Mouse (Mus musculus) forebrain, embryonic 16.5 days (tissue): ENCODE measurements at regions not wholly inside any gene's neighbourhood (a gene's known extent, or its start where the extent isn't known, plus 50 kb on each side); places are given as distances from the start of the nearest gene placed in this dataset.

ENCODE experiments used
- ATAC-seq: fragments of 200-750 bp; cut with Nextera tagmentation; 2 replicates; pipeline ENCODE4 v1.8.0; 2017; ENCODE audit warnings: mild to moderate bottlenecking, moderate library complexity
- H3K27ac ChIP-seq: fragments of 300-500 bp; sonication (generic); 2 replicates; pipeline ENCODE4 v1.5.1; 2014; ENCODE audit warnings: low read length, control low read depth
- H3K27me3 ChIP-seq: fragments of 300-500 bp; sonication (generic); replicated peaks from 2 replicates; pipeline ENCODE4 v1.6.1; 2014; ENCODE audit warnings: low read length; ENCODE audit not compliant: control insufficient read depth, insufficient read depth
- H3K36me3 ChIP-seq: fragments of 300-500 bp; sonication (generic); 2 replicates; pipeline ENCODE4 v1.6.1; 2014; ENCODE audit not compliant: control insufficient read depth, insufficient read depth
- H3K4me1 ChIP-seq: fragments of 300-500 bp; sonication (generic); replicated peaks from 2 replicates; pipeline ENCODE4 v1.6.1; 2014; ENCODE audit warnings: low read length; ENCODE audit not compliant: control insufficient read depth, insufficient read depth
- H3K4me2 ChIP-seq: fragments of 300-500 bp; sonication (generic); 2 replicates; pipeline ENCODE4 v1.6.1; 2014; ENCODE audit warnings: mild to moderate bottlenecking, low read length, control low read depth
- H3K4me3 ChIP-seq: fragments of 300-500 bp; sonication (generic); replicated peaks from 2 replicates; pipeline ENCODE4 v1.5.1; 2014; ENCODE audit warnings: mild to moderate bottlenecking, low read length, control low read depth
- H3K9ac ChIP-seq: fragments of 300-500 bp; sonication (generic); replicated peaks from 2 replicates; pipeline ENCODE4 v1.6.1; 2014; ENCODE audit warnings: low read depth, low read length, control low read depth
- H3K9me3 ChIP-seq: fragments of 300-500 bp; sonication (generic); 2 replicates; pipeline ENCODE4 v1.6.1; 2016; ENCODE audit warnings: low read length; ENCODE audit not compliant: control insufficient read depth
- WGBS: fragments of 180-500 bp; shearing (Covaris S2); extraction: QIAGEN DNeasy Blood & Tissue Kit; methylation state at CpG from one replicate; pipeline ENCODE4 v1.1.7; 2014; 5-methylcytosine and 5-hydroxymethylcytosine counted together

DNA sequence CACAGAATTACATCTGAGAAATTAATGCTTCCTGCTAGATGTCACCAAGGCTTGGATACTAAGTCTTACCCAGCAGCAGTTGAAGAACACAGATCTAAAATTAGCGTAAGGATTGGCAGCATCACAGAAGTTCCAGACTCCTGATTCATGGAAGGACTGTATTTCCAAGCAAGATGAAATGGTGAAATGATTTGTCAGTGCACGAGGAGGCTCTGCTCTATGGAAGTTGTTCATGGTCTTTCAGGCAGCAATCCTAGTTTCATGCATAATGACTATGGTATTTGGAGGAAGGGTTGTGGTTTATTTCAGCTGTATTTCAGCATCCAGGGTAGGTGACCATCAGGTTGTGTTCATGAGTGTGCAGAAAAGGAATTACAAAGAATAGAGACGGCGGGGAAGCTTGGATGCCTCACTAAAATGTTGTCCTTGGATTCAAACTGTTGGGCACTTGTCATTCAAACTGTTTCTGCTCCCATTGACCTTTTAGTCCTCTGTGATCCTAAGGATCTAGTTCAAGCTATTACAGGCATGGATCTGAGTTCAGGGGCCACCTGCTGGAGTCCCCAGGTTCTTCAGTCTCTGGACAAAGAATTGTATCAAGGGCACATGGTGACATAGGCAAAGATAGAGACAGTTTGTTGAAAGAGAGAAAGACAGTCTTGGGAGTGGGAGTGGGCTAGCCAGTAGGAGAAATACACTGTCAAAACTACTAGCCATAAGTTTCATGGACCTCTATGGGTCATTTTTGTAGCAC lies 1411.6 kb upstream of the A1bg start:
- ATAC-seq: no peak
- Histone ChIP-seq H3K9ac (no peak overlapping the region), H3K4me3 (no peak overlapping the region), H3K4me2 (no peak overlapping the region), H3K27ac (no peak overlapping the region), H3K27me3 (no peaks in the 10 kb centered on the region), H3K36me3 (no peaks in the 10 kb centered on the region), H3K4me1 (no peaks in the 10 kb centered on the region), H3K9me3 (no peaks in the 10 kb centered on the region)
- 92% methylated on average over 4 of the region's 4 CpGs for WGBS

DNA sequence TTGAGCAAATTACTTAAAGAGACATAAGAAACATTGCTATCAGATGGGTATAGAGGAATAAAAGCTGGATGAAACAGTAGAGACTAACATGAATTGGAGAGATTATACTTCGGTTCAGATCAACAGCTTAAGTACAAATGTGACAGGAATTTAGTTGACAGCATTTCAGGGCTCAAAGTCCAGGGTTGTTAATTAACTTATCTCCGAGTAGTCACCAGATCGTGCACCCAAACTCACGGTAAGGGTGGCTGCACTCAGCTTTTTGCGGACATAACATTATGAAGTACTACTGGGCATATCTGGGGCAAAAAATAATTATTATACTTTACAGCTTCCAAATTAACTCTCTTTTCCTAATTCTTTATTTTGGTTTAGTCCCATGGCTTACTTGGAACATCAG lies 1409.3 kb upstream of the A1bg start:
- Histone ChIP-seq H3K9me3 (no peaks in the 10 kb centered on the region), H3K27me3 (no peaks in the 10 kb centered on the region), H3K4me1 (no peaks in the 10 kb centered on the region; the same call in 1 of the 2 replicates), H3K36me3 (no peaks in the 10 kb centered on the region), H3K9ac (no peak overlapping the region), H3K27ac (no peak overlapping the region), H3K4me2 (no peak overlapping the region), H3K4me3 (no peak overlapping the region)
- 85% methylated on average over 5 of the region's 5 CpGs for WGBS
- no peak for ATAC-seq

DNA sequence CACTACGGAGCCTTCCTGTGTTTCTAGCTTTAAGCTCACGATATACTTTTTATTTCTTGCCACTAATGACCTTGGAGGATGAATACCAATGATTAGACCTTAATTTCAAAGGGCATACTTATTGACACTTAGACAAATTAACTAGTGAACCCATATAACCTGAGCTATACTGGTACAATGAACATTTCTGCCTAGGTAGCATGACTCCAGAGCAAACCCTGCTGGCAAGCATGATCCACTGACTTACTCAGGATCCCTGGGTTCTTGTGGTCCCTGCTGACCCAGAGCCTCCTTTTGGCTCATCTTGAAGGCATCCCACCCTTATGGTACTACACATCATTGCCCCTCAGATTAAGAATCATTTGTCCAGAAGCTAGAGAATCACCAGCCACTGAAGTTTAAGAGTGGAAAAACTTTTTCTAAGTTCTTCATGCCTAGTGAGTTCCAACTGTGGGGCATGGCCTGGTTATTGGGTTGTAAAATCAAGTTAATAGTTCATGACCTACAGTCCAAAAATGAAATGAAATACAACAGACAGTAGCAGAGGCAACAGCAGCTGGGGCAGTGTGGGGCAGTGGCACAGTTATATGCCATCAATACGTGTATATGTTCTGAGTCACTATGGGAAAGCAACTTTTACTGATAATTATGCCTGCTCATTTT lies 1408.5 kb upstream of the A1bg start:
- WGBS: 91% methylated on average over 3 of the region's 3 CpGs

DNA sequence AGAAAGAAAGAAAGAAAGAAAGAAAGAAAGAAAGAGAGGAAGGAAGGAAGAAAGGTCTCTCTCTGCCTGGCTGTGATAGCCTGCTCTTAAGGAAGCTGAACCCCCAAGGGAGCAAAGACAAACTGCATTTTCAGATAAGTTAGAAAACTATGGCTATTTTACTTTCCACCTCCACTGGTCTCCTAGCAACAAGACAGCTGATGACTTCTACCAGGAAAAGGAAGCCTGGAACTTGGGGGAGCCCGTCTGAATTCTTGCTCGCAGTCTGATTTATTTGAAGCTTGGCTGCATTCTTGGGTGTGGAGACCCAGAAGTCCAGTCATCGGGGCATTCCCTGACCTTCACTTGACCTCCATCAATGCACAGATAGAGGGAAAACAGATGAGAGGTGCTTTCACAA lies 1406.1 kb upstream of the A1bg start:
- no peak for ATAC-seq

More for the DNA sequence above, 1408.5 kb upstream of the A1bg start:
- Histone ChIP-seq H3K9me3 (no peaks in the 10 kb centered on the region), H3K27ac (no peak overlapping the region), H3K4me2 (no peak overlapping the region), H3K4me3 (no peak overlapping the region), H3K9ac (no peak overlapping the region), H3K4me1 (no peaks in the 10 kb centered on the region; the same call in 1 of the 2 replicates), H3K36me3 (no peaks in the 10 kb centered on the region), H3K27me3 (no peaks in the 10 kb centered on the region)
- ATAC-seq: no peak

DNA sequence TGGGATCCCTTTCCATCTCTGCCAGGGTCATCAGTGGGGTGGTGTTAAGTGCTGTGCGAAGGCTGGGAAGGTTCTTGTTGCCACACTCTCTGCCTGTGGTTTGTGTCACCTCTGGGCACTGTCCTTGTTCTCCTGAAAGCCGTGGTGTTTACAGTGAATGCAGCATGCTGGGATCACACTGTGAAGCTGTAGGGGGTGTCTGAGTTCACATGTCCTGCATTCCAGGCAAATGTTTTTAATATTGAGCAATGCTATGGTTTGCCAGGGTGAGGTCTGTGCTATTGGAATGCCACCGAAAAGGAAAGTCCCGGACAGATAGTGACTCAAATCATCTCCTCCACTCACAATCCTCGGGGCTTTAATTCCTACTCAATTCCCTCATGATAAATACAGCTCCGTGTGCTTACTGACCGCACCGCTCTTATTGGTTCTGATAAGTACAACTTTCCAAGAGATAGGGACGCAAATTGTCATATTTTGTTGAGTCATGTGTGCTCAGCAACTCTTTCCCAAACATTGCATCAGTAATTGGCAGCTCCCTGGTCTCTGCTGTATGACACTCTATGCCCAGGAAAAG lies 1405.6 kb upstream of the A1bg start:
- Histone ChIP-seq H3K9me3 (no peaks in the 10 kb centered on the region), H3K9ac (no peak overlapping the region), H3K4me3 (no peak overlapping the region), H3K36me3 (no peaks in the 10 kb centered on the region), H3K4me2 (no peak overlapping the region), H3K27me3 (no peaks in the 10 kb centered on the region), H3K27ac (no peak overlapping the region), H3K4me1 (no peaks in the 10 kb centered on the region; the same call in 1 of the 2 replicates)
- WGBS: 64% methylated on average over 9 of the region's 9 CpGs
- no peak for ATAC-seq

More for the DNA sequence above, 1406.1 kb upstream of the A1bg start:
- Histone ChIP-seq H3K9ac (no peak overlapping the region), H3K4me2 (no peak overlapping the region), H3K27ac (no peak overlapping the region), H3K9me3 (no peaks in the 10 kb centered on the region), H3K27me3 (no peaks in the 10 kb centered on the region), H3K36me3 (no peaks in the 10 kb centered on the region), H3K4me1 (no peaks in the 10 kb centered on the region; the same call in 1 of the 2 replicates), H3K4me3 (no peak overlapping the region)
- WGBS: 54% methylated on average over 3 of the region's 3 CpGs

DNA sequence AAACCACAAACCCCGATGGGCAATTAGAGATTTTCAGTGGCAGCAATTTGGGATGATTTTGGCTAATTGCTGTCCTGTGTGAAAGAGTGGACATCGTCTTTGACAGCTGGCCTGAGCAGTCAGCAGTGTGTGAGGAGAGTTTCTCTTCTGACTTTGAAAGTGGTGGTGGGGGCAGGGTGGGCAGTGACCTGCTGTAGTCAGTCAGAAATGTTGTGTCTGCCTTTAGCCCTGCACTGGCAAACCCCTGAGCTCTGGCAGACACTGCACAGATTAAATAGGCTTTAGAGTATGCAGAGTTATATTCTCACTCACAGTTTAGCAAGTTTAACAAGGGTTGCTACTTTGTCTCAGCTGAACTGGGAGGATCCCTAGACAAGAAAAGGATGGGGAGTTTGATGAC lies 1404.7 kb upstream of the A1bg start:
- Histone ChIP-seq H3K4me3 (no peak overlapping the region), H3K27me3 (no peaks in the 10 kb centered on the region), H3K9me3 (no peaks in the 10 kb centered on the region), H3K4me1 (no peaks in the 10 kb centered on the region; the same call in 1 of the 2 replicates), H3K9ac (no peak overlapping the region), H3K36me3 (no peaks in the 10 kb centered on the region), H3K27ac (no peak overlapping the region), H3K4me2 (no peak overlapping the region)
- WGBS: 48% methylated on average over 2 of the region's 2 CpGs
- no peak for ATAC-seq

DNA sequence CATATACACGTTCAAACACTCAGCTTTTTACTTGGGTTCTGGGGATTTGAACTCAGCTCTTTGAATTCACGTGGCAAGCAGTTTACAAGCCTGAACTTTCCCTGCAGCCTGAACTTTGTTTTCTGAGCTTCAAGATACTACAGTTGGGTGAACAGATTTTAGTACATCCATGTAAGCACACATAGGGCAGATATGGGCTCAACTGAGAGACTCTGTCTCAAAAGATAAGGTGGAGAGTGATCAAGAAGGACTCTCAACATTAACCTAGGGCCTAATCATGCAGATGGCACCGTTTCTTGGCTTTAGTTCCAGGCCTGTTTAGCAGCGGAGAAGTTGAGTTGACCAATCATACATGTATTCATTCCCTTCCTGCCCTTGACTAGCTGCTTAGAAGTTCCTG lies 1403.7 kb upstream of the A1bg start:
- H3K36me3 ChIP-seq: no peaks in the 10 kb centered on the region
- H3K27me3 ChIP-seq: no peaks in the 10 kb centered on the region
- ATAC-seq: no peak
- H3K27ac ChIP-seq: no peak overlapping the region
- 93% methylated on average over 4 of the region's 4 CpGs for WGBS
- no peaks in the 10 kb centered on the region; the same call in 1 of the 2 replicates for H3K4me1 ChIP-seq
- no peak overlapping the region for H3K4me3 ChIP-seq
- no peak overlapping the region for H3K9ac ChIP-seq
- no peak overlapping the region for H3K4me2 ChIP-seq
- H3K9me3 ChIP-seq: no peaks in the 10 kb centered on the region

DNA sequence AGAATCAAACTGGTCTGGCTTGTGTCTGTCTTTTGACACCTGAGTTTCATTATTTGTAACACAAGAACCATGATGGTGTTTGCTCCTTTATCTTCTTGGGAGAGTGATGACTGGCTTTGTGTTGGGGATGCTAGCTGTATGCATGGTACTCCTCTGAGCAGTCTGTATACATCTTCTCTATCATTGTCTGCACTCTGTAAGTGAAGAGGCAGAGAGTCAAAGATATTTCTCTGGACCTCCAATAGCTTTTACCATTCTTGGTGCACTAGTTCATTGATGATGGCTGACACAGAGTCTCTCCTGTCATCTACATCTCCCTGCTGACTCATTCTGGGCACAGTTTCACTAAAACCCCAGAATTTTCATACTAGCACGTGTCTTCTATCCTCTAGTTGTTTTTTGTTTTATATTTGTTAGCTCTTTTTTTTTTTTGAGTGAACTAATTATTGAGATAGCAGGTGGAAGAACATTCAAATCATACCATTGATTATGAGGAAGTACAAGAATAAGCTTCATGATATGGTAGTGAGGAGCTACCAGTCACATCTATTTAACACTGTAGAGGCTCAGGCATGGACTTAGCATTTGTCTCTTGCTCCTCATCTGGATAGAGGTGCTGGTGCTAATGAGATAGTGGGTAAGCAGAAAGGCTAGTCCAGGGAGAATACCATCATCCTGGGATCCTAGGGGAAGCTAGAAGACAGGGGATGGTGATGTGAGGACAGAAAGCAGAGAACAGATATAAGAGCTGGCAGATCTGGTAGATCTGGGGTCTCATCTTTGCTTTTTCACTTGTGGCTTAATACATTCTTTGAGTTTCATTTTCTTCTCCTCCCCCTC lies 1402.9 kb upstream of the A1bg start:
- 78% methylated on average over 1 of the region's 1 CpGs for WGBS
- no peak for ATAC-seq

DNA sequence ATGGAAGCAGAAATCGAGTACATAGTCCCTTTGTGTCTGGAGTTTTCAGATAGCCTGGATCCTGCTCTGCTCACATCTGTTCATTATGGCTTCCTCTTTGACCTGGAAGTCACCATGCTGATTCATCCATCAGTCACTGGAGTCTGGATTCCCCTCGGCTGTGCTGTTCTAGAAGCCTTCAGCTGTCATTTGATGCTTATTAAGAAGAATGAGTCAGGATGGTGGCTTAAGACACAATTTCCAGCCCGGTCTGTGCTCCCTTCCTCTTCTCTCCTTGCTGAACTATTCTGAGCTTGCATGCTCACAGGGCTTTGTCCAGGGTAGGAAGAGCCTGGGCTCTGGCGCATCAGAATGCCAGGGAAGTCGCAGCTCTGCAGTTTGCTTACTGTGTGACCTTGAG lies 1398.2 kb upstream of the A1bg start:
- Histone ChIP-seq H3K9me3 (no peaks in the 10 kb centered on the region), H3K4me3 (no peak overlapping the region), H3K27ac (no peak overlapping the region), H3K36me3 (no peaks in the 10 kb centered on the region), H3K9ac (no peak overlapping the region), H3K4me1 (no peaks in the 10 kb centered on the region), H3K27me3 (no peaks in the 10 kb centered on the region), H3K4me2 (no peak overlapping the region)
- ATAC-seq: no peak
- 84% methylated on average over 5 of the region's 5 CpGs for WGBS

More for the DNA sequence above, 1402.9 kb upstream of the A1bg start:
- Histone ChIP-seq H3K27me3 (no peaks in the 10 kb centered on the region), H3K36me3 (no peaks in the 10 kb centered on the region), H3K27ac (no peak overlapping the region), H3K9me3 (no peaks in the 10 kb centered on the region), H3K9ac (no peak overlapping the region), H3K4me1 (no peaks in the 10 kb centered on the region; the same call in 1 of the 2 replicates), H3K4me2 (no peak overlapping the region), H3K4me3 (no peak overlapping the region)
